Mouse (Mus musculus) liver, adult (tissue): Measurements from ENCODE around the gene Ssbp2.

Experiments
- GATA4 ChIP-seq: IDR thresholded peaks from 2 replicates; pipeline ENCODE4 v1.6.1; 2014; ENCODE audit warnings: mild to moderate bottlenecking, low read length; ENCODE audit not compliant: insufficient replicate concordance

Ssbp2 gene

GRCm38 (mm10) chr13:91693615-91694014 lies 233.5 kb downstream of the Ssbp2 start:
- no peak for TF ChIP-seq GATA4

- TF ChIP-seq GATA4, result no peak
Measured at GRCm38 (mm10) chr13:91695406-91695805, 235.3 kb downstream of the Ssbp2 start.

GRCm38 (mm10) chr13:91696109-91696645 lies 236.1 kb downstream of the Ssbp2 start:
- TF ChIP-seq GATA4, result no peak

GRCm38 (mm10) chr13:91697011-91697410 lies 236.9 kb downstream of the Ssbp2 start:
- no peak for TF ChIP-seq GATA4

- TF ChIP-seq GATA4, result no peak
Measured at GRCm38 (mm10) chr13:91702337-91702736, 242.3 kb downstream of the Ssbp2 start.

GRCm38 (mm10) chr13:91719487-91719886 lies 259.4 kb downstream of the Ssbp2 start:
- TF ChIP-seq GATA4, result no peak

- TF ChIP-seq GATA4, result no peak
Measured at GRCm38 (mm10) chr13:91723108-91723735, 263.1 kb downstream of the Ssbp2 start.

GRCm38 (mm10) chr13:91723736-91724119 lies 263.6 kb downstream of the Ssbp2 start:
- TF ChIP-seq GATA4, result no peak

GRCm38 (mm10) chr13:91724211-91724610 lies 264.1 kb downstream of the Ssbp2 start:
- TF ChIP-seq GATA4, result no peak

GRCm38 (mm10) chr13:91725130-91725529 lies 265.0 kb downstream of the Ssbp2 start:
- TF ChIP-seq GATA4, result no peak

GRCm38 (mm10) chr13:91727899-91728298 lies 267.8 kb downstream of the Ssbp2 start:
- no peak for TF ChIP-seq GATA4

- TF ChIP-seq GATA4, result no peak
Measured at GRCm38 (mm10) chr13:91737191-91737590, 277.1 kb downstream of the Ssbp2 start.

GRCm38 (mm10) chr13:91740851-91741250 lies 280.8 kb downstream of the Ssbp2 start:
- TF ChIP-seq GATA4, result no peak

- TF ChIP-seq GATA4, result no peak
Measured at GRCm38 (mm10) chr13:91741280-91742047, 281.4 kb downstream of the Ssbp2 start, which contains the start of gene Acot12. TSS of gene Acot12 (plus strand) at chr13:91741512.

GRCm38 (mm10) chr13:91743180-91743579 lies 283.1 kb downstream of the Ssbp2 start:
- TF ChIP-seq GATA4, result no peak

GRCm38 (mm10) chr13:91746470-91746869 lies 286.4 kb downstream of the Ssbp2 start:
- no peak for TF ChIP-seq GATA4
